Mouse (Mus musculus) spleen, postnatal 36 days (tissue): ENCODE measurements around the gene Lrrc51.

Source experiments
- DNase-seq, 2 experiments: peaks; one replicate each; pipeline ENCODE4 v3.0.0; 2022; ENCODE audit warnings: low spot score in 2 of 2, mixed read lengths in 1 of 2

Gene Lrrc51

DNA sequence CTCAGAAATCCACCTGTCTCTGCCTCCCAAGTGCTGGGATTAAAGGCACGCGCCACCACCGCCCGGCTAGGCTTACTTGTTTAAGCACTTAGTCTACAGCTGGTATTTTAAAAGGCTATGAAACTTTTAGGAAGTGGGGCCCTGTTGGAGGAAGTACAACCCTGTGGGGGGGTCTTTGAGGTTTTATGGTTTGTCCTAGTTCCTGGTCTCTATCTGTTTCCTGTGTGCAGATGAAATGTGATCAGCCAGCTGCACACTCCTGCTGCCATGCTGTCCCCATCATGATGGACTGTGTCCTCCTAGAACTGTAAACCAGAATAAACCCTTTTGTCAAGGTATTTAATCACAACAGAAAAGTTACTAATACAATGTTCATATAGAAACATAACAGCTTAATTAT, 49.5 kb downstream of the Lrrc51 start:
- no peak for DNase-seq

DNA sequence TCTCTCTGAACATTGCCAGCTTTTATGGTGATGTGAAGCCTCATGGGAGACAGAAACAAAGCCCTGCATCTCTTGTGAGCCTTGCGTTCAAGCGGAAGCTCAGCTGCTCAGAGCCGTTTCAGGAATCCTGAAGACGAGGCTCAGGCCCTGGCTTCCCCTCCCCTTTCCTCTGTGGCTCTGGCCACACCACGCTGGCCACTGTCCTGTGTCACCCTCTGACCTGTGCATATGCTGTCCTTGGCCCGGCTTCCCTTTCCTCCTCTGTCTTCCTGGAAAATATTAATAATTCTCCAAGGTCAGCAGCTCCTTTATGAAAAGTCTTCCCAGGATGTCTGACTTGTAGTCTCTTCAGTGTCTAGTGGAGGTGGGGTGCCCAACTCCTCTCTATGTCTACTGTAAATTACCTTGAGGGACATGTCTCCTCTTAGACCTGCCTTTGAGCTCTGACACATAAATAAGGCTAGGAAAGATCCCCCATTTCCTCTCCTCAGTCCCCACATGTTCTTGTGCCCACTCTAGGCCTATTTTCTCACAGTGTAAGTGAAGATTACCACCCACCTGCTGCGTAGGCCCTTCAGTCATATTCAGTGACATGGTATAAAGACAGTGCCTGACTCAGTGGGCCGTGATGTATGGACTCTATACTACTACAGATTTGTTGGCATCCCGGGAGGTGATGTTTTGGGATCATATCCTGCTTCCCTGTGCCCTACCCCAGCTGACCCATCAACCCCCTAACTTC, 51.1 kb downstream of the Lrrc51 start:
- no peak for DNase-seq

DNA sequence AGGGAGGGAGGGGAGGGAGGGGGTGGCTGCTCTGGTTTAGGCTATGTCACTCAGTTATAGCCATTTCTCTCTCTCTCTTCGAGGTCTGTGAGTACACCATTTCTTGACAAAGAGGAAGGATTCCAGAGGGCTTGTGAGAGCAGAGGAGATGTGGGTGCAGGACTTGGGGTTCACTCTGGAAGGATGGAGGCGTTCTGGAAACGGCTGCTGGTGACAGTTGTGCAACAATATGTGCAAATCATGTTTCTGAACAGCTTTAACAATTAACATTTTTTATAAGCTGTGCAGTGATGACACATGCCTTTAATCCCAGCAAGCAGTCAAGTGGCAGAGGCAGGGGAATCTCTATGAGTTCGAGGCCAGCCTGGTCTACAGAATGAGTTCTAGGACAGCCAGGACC, 52.8 kb downstream of the Lrrc51 start:
- no peak for DNase-seq

DNA sequence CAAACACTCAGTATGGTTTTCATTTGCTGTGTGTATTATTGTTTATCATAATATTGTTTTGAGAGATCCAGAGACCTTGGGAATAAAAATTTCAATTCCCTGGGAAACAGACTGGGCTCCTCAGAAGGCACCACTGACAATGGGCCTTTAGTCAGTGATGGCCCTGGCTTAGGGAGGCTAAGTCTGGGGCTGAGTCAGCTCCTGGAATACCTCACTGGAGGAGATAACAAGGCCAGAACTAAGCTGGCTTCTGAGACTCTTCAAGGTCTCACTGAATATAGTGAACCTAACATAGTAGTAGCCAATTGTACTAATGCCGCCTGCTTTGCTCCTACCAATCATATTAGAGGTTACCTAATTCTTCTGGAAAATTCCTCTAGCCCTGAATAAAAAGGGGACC, 57.7 kb downstream of the Lrrc51 start:
- no peak for DNase-seq

DNA sequence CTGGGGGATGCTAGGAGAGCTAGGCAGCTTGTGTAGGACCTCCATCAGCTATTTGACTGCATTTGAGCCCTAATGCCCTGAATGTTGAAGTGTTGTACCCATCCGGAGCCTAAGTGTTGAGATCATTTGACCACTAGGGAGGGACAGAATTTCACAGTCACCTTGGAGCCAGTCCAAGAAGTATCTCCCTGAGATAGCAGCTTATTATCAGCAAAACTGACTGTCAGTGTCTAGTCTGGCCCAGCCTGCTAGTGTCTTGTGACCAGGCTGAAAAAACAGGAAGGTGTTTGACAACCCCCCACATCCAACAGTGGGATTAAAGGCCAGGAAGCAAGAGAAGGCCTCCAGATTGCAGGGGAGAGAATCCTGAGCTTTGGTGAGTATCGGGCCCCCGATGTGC, 62.4 kb downstream of the Lrrc51 start:
- DNase-seq: no peak

DNA sequence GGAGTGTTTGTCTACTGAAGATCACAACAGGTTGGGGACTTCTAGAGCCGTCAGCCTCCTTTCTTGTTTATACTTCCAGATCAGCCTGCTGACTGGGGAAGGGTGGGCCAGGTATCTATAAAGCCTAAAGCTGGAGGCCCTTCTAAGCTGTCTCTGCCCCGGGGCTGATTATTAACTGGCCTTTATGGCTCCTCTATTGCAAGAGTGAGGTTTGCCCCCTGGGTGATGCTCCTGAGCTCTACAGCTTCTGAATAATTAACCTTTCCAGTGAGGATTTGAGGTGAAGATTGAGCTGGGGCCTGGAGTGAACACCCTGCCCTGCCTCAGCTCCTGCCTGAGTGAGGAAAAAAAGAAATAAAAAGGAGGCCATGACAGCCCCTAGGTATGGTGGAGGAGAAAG, 63.1 kb downstream of the Lrrc51 start, which contains the start of gene Folr1:
Folr1 (minus strand) TSS at position 160 of the 400 bp plus-strand sequence.
- DNase-seq: no peak

DNA sequence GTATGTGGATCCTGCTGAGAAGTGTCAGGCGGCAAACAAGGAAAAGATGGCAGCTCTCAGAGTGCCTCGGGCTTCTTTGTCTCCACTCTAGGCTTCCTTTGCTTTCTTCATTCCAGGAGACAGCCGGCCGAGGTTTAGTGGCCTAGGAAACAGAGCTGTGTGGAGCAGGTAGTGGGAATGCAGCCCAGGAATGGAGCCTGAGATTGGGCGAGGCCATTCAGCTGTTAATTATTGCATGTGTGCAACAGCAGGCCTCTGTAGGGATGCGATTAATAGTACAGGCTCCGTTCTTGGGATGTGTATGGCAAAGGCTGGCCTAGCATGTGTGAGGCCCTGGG, 64.6 kb downstream of the Lrrc51 start:
- no peak for DNase-seq

DNA sequence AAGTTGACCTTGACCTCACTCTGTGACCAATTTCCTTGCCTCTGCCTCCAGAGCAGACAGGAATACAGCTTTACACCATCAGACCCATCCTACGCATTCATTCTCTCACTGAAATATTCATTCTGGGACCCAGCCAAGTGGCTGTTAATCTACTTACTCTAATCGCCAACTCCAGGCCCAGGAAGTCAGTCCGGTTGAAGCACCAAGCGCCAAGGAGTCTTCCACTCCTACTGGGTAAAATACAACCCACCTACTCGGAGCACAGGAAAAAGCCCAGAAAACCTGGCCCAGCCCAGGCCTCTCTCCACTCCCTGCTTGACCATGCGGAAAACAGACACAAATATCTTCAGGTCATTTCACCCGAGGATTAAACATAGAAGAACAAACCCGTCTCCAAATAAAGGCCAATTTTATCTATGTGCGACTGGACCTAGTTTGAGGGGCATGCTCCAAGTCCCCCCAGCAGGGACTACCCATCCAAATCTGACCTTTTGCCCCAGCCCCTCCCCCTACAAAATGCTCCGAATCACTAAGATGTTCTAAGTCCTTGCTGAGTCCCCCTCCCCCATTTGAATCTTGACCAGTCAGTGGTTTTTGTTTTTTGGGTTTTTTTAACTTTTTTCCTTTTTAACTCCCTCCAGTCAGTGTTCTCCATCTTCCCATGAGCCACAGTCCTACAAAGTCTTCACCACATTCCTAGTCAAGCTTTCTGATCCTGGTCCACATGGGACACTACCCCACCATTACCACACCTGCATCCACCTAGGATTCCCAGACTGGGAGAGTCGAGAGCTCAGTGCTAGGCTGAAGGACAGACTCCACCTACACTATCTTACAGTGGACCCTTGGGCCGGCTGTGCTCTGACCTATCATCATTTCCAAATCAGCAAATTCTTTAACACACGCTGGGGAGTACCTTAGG, 65.2 kb downstream of the Lrrc51 start:
- DNase-seq: no peak

DNA sequence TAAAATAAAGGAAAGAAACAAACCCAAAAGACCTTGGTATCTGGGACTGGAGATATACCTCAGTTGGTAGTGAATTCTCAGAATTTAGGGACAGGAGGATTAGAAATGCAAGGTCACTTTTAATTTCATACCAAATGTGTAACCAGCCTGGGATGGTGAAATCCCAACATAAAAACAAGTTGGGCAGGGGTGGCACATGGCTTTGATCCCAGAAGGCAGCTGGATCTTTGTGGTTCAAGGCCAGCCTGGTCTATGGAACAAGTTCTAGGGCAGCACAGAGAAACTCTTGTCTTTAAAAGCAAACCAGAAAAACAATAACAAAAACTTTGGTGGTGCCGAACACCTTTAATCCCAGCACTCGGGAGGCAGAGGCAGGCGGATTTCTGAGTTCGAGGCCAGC, 66.2 kb downstream of the Lrrc51 start:
- no peak for DNase-seq

DNA sequence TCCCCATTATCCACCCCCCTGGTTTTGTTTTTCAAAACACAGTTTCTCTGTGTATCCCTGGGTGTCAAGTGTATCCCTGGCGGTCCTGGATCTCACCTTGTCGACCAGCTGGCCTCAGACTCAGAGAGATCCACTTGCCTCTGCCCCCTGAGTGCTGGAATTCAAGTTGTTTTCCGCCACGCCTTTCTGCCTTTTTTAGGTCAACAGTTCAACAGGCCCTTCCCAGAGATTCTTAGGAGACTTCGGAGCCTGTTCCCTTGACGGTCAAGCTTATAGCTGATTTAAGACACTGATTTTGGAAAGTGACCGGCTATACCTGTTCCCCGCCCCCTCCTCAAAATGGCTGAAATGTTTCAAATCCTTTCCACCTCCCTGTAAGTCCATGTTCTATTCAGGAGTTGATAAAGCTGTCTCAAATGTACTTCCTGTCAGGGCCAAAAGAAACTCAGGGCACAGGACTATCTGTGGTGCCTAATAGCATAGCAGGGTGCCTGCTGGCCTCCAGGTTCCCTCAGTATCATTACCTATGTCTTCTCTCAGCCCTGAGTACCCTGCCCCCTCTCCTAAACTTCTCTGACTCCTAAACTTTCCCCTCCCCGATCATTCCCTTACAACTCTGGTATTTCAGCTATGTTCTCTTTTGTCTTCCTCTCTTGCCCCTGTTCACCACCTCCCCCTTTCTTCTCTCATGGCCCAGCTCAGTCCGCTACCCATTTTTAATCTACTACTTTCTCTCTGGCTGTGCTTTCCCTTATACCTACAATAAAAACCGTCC, 67.0 kb downstream of the Lrrc51 start:
- DNase-seq: no peak

DNA sequence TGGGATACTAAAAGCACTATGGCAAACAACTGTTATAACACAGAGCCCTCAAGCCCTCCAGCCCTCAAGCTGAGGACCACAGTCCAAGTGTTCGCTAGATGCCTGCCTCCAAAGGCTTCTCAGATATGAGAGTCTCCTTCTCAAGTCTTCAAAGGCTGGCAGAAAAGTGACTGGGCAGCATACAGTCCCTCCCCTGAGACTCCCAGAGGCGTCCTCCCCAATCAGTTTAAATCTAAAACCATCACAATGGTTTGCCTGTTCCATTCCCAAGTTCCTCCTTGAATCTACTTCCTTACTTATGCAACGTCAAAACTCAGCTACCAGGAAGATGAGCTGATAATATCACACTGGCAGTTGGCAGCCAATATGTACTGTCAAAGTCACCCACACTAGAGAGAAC, 70.3 kb downstream of the Lrrc51 start, which contains the start of gene Anapc15:
Anapc15 (plus strand) TSS at position 301 of the 400 bp plus-strand sequence.
- no peak for DNase-seq
